Mouse (Mus musculus): ENCODE data around the gene Endov.

Gene Endov

DNA sequence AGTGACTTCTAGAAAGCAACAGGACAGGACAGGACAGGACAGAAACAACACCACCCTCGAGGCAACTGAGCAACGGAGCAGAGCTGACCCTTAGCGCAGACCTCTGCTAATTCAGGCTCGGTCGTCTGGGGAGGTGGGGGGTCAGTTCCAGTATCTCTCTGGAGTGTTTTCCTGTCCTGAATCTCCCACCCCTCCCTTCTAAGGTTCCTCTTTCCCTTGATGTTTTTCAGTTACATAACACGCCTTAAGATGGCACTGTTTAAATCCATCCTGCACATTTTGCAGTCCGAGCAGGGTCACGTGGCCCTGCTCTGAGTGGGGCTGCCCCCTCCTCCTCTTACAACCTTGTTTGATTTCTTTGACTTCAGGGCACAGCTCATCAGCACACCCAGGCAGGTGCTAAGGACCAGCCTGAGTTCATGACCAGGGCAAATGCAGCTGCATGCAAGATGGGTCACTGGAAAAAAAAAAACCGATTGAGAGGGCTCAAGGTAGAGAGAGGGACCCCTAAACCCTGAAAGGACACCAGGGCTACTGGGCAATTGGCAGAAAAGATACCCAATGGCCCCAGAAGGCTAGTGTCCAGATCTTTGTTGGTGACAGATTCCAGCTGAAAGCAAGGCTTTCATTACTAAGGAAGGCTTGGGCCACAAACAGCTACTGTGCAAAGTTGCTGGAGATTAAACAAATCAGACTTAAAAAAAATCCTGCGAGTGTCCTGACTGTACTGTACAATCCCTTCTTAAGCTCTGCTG, 54.8 kb downstream of the Endov start:
- no peak for DNase-seq (ENCODE audit: low spot score in 2 of 2)

- no peak for DNase-seq (ENCODE audit: low spot score in 2 of 2)
Measured at GRCm38 (mm10) chr11:119546496-119547182, 55.5 kb downstream of the Endov start.

GRCm38 (mm10) chr11:119547183-119547921, 56.2 kb downstream of the Endov start, which contains the start of gene Nptx1:
TSS of gene Nptx1 (minus strand) at chr11:119547753.
- no peak for DNase-seq (ENCODE audit: low spot score in 2 of 2)

- DNase-seq (ENCODE audit: low spot score in 2 of 2) = no peak
Measured at GRCm38 (mm10) chr11:119547951-119548591, 56.9 kb downstream of the Endov start.

DNA sequence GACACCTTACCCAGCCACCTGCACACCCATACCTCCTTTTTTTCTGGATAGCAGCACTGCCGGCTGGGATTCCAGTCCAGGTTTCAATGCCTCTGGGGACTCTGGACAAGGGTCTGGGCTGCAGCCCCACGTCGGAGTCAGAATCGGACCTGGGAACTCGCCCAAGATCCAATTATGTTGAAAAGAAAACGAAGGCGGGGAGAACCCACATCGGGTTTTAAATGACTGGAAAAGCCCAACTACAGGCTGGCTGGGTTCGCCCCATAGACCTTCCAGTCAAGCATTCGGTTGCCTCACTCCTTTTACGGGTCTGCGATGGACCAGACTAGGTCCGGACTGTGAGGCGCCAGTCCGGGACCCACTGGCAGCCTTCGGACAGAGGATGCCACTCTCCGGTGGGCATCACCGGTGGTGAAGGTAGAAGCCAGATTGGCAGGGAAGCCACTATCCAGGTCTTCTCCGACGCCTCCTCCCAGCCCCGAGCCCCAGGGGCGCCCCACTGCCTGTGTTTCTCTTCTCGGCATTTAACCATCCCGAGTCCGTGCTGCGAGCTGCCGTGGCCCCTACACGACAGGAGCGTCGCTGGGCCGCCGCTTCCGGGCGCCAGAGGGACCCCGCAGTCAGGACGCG, 57.7 kb downstream of the Endov start:
- no peak for DNase-seq (ENCODE audit: low spot score in 2 of 2)

GRCm38 (mm10) chr11:119549371-119549811, 58.2 kb downstream of the Endov start:
- no peak for DNase-seq (ENCODE audit: low spot score in 2 of 2)

DNA sequence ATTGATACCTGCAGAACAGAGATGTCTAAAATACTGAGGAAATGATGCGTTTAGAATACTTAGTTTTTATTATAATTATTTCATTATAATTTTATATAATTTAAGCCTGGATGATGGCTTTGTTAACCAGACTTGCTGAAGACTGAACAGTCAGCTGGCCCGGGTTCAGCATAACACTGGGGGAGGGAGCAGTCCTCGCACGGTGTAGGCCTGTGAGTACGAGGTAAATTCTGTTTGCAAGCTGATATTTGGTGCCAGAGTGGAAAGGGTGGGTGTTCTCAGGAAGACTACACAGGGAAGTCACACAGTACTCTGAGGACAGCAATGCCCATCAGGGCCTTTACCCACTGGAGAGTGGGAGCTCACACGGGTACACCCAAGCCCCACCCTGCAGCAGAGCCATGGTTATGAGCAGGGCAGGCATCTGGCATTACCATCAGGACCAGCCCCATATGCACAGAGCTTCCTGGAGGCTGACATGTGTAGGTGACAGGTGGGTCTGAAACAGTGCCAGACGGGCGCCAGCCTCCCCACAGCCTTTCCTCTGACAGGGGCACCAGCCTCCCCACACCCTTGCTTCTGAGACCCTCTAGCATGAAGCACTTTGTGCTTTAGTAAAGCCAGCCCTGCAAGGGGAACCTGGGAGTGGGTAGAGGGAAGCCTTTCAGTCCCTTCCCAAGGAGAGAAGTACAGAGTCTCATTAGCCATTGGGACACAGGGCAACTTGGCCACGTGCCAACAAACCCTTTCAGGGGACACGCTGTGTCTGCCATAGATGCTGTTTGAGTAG, 59.6 kb downstream of the Endov start:
- DNase-seq (ENCODE audit: low spot score in 2 of 2) = no peak

GRCm38 (mm10) chr11:119551468-119551867, 60.3 kb downstream of the Endov start:
- no peak for DNase-seq (ENCODE audit: low spot score in 2 of 2)

DNA sequence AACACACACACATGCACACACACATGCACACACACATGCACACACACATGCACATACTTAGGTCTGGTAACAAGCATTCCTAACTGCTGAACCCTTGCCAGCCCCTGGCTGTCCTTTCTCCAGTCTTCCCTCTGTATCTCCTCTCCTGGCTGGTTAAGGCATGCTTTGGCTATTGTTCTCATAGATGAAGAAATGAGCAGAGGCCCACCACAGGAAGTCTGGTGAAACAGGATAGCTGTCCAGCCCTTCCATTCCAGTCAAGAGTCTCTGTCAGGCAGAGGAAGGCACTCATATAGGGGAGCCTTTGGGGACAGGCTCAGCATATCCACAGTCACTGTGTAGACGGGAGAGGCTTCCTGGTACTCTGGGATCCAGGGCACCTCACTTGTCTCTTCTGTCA, 61.2 kb downstream of the Endov start:
- DNase-seq (ENCODE audit: low spot score in 2 of 2) = no peak

DNA sequence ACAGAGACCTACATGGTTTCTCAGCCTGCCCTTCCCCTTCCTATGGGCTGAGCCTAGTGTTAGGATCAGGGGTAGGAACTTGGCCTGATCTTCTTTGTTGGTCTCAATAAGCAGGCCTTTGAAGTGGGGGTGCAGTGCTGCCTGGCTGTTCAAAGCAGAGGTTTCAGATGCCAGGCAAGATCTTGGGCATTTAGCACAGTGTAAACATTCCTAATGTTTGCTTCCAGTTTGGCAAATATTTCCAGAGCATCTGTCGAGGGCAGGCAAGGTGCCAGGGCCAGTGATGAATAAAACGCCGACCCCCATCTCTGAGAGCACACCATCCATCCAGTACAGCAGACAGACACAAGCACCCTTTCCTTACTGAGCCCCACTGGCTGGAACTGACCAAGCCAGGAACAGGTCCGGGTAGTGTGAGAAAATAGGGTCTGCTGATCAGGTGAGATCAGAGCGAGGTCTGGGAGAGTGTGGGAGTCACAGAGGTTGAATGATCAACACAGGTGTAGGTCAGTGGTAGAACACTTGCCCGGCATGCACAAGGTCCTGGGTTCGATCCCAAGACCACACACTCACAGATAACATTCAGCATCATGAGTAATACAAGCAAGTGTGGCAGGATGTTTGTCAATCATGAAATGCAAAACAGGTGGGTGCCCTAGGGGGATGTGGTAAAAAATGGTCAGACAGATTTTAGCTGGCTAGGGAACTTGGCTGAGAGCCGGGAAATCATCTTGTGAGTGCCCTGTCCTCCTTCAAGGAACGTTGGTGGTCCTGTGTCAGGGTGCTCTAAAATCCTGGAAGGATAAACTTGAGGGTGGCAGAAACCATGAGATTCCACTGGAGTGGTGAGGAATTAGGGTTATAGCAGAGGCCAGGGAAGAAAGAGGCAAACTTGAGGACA, 62.0 kb downstream of the Endov start:
- no peak for DNase-seq (ENCODE audit: low spot score in 2 of 2)

GRCm38 (mm10) chr11:119554706-119555105, 63.6 kb downstream of the Endov start:
- DNase-seq (ENCODE audit: low spot score in 2 of 2) = no peak

- no peak for DNase-seq (ENCODE audit: low spot score in 2 of 2)
Measured at GRCm38 (mm10) chr11:119555170-119555569, 64.0 kb downstream of the Endov start.

DNA sequence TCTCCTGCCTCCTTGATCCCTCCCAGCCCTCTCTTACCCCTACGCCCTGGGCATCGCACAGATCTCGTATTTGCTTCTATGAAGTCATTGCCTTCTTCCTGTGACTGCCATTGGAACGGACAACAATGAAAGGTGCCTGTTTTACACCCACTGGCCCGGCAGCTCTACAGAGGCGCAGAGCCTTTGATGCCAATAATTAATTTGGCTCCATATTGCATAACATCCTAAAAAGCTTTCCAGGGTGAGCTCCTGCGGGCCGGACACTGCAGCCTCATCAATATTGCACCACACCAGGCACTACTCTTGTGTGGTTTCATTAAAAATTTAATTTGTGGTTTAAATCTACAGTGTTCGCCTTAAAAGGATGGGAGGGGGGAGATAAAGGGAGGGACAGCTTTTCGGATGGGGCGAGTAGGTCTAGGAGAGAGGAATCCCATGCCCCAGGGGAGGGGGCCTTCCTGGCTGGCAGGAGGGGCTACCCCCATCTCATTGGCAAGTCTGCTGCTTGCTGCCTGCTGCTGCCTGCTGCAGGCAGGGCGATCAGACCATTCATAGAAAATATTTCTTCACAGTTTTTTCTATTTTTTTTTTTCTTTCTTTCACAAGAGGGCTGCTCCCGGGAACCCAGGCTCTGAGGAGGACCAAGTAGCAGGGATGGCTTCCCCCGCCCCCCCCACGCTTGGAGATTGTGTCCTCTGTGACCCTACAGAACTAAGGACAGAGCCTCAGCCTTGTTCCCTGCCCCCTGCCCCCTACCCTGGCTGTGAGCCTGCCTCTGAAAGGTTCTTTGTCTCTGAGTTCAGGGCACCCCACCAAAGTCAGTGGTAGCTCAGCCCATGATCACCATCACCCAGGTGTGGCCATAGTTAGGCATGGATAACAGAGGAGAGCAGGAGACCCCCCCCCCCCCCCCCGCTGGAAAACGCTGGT, 67.1 kb downstream of the Endov start:
- no peak for DNase-seq (ENCODE audit: low spot score in 2 of 2)

DNA sequence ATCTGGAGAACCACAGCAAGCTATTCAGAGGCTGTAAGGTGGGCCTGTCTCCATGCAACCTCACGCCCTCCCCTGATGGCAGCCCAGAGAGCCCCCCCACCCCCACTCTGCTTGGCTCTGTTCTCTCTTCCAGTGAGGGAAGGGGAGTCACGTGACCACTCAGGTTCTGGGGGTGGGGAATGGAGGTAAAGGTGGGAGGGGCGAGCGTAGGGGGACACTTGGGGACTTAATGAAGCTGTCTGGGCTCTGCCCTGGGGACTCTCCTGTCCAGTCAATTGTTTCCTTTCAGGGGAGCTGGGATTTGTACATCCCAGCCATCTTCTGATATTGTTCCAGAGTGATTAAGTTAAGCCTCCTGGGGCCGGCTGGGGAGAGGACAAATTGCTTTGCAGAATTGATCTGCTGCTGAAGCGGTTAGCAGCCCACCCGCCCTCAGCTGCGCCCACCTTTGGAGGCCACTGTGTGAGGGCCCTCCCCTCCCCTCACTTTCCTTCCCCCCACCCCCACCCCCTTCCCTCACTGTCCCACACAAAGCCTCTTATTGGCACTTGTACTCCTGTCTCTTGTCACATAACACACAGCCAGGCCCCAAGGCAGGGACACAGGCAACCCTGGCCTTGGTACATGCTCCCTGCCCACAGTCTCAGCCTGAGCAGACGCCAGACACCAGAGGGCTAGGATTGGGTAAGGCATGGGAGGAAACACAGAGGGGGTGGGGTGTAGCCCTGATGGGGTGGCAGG, 67.9 kb downstream of the Endov start:
- DNase-seq (ENCODE audit: low spot score in 2 of 2) = no peak
